Mouse (Mus musculus): ENCODE results near the gene Zfp976. TPM values are rescaled to one million over a fixed set of nuclear protein-coding genes. Genes with fewer than 3 reads are reported as not detected.

Gene Zfp976
- 0.99 and 1.0 TPM in 2 replicates for polyA plus RNA-seq (2012; rRNA removed)

GRCm38 (mm10) chr7:42642152-42643115 lies at the start of gene Zfp976:
TSS of gene Zfp976 (minus strand) at chr7:42642588.

GRCm38 (mm10) chr7:42592413-42592812 lies 50.0 kb downstream of the Zfp976 start, which contains the start of gene Zfp977:
TSS of gene Zfp977 (minus strand) at chr7:42592547.

GRCm38 (mm10) chr7:42578488-42578887 lies 63.9 kb downstream of the Zfp976 start, which contains the start of gene Gm21028:
TSS of gene Gm21028 (minus strand) at chr7:42578588.

Other genes starting within 250 kb of the Zfp976 start
- not detected in 2 replicates for gene 4933421I07Rik, start 194.5 kb downstream of the Zfp976 start, polyA plus RNA-seq (2012; rRNA removed)
- gene Zfp141, start 136.8 kb downstream of the Zfp976 start, polyA plus RNA-seq (2012; rRNA removed) = 3.3 and 4.0 TPM in 2 replicates
- not detected in 2 replicates for gene Gm21028, start 64.0 kb downstream of the Zfp976 start, polyA plus RNA-seq (2012; rRNA removed)
- gene Zfp977, start 50.0 kb downstream of the Zfp976 start, polyA plus RNA-seq (2012; rRNA removed) = 0.12 and 0.14 TPM in 2 replicates
- 0.92 and 0.96 TPM in 2 replicates for gene Zfp975, start 50.2 kb upstream of the Zfp976 start, polyA plus RNA-seq (2012; rRNA removed)
- gene Gm17067, start 84.4 kb upstream of the Zfp976 start, polyA plus RNA-seq (2012; rRNA removed) = not detected in 2 replicates
- not detected in 2 replicates for gene Vmn2r62, start 150.9 kb upstream of the Zfp976 start, polyA plus RNA-seq (2012; rRNA removed)
- not detected in 2 replicates for gene Gm2381, start 224.6 kb upstream of the Zfp976 start, polyA plus RNA-seq (2012; rRNA removed)